Mouse (Mus musculus): ENCODE measurements around the gene Arhgef7.

DNA sequence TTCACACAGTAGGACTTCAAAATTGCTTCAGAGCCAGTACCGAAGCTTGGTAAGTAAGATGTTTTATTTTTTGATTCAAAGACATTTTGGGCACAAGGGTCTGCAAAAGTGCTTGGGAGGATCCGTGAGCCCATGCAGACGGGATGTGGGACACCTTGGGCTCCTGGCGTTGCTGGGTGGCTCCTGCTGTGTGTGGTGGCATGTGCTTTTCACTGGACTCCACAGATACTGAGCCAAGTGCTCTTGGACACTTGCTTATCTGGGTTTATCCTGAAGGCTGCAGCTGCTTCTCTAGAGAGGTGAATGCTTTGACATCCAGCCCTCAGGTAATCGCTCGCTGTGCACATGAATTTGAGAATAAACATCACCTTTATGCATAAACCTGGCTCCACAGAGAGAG lies 55.1 kb downstream of the Arhgef7 start:
- no peak for TF ChIP-seq POLR2A (IDR thresholded peaks at IDR 0.05; ENCODE audit: control insufficient read depth, low read depth, low read length)
- TF ChIP-seq CTCF (IDR thresholded peaks at IDR 0.05; ENCODE audit: control insufficient read depth, insufficient read depth, insufficient replicate concordance, low read depth, low read length), result no peak
